Mouse (Mus musculus) midbrain, embryonic 15.5 days (tissue): ENCODE measurements at regions not wholly inside any gene's neighbourhood (a gene's known extent, or its start where the extent isn't known, plus 50 kb on each side); places are given as distances from the start of the nearest gene placed in this dataset.

Experiments used
- ATAC-seq: fragments of 200-750 bp; cut with Nextera tagmentation; replicated peaks from 2 replicates; pipeline ENCODE4 v1.8.0; 2017; ENCODE audit warnings: moderate TSS enrichment
- H3K27ac ChIP-seq: fragments of 300-500 bp; sonication (generic); 2 replicates; pipeline ENCODE4 v1.5.1; 2015; ENCODE audit warnings: mild to moderate bottlenecking, inconsistent platforms
- H3K27me3 ChIP-seq: fragments of 300-500 bp; sonication (generic); replicated peaks from 2 replicates; pipeline ENCODE4 v1.6.1; 2015; ENCODE audit warnings: inconsistent platforms
- H3K36me3 ChIP-seq: fragments of 300-500 bp; sonication (generic); replicated peaks from 2 replicates; pipeline ENCODE4 v1.6.1; 2015; ENCODE audit warnings: inconsistent platforms
- H3K4me1 ChIP-seq: fragments of 300-500 bp; sonication (generic); 2 replicates; pipeline ENCODE4 v1.6.1; 2015; ENCODE audit warnings: inconsistent platforms
- H3K4me2 ChIP-seq: fragments of 300-500 bp; sonication (generic); 2 replicates; pipeline ENCODE4 v1.6.1; 2015; ENCODE audit warnings: inconsistent platforms, mild to moderate bottlenecking, moderate library complexity
- H3K4me3 ChIP-seq: fragments of 300-500 bp; sonication (generic); 2 replicates; pipeline ENCODE4 v1.5.1; 2015; ENCODE audit warnings: mild to moderate bottlenecking, inconsistent platforms
- H3K9ac ChIP-seq: fragments of 300-500 bp; sonication (generic); 2 replicates; pipeline ENCODE4 v1.6.1; 2015; ENCODE audit warnings: mild to moderate bottlenecking, inconsistent platforms
- H3K9me3 ChIP-seq: fragments of 300-500 bp; sonication (generic); 2 replicates; pipeline ENCODE4 v1.6.1; 2016; ENCODE audit warnings: inconsistent platforms
- WGBS: fragments of 180-500 bp; shearing (Covaris S2); methylation state at CpG from one replicate; pipeline ENCODE4 v1.1.7; 2015; ENCODE audit warnings: mixed read lengths; 5-methylcytosine and 5-hydroxymethylcytosine counted together

DNA sequence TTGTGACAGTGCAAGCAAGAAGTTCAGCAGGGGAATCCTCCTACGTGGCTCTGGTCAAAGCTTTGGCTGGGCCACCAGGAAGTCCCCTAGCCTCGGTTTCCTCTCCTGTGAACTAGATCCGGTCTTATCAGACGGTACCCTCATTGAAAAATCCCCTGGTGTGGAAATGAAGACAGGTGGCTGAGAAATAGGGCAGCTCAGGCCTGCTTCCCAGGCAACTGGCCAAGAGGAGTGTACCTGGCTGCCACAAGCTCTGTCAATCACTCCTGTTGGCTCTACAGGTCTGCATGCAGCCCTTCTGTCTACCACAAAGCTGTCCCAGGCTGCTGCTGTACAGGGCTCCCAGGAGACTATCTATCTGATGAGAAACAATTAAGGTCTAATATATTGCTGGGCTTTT lies 146.1 kb upstream of the Cxcr4 start:
- WGBS, result 89% methylated on average over 4 of the region's 4 CpGs
- ATAC-seq, result no peak

GRCm38 (mm10) chr1:128734857-128735256 lies 142.8 kb upstream of the Cxcr4 start:
- 69% methylated on average over 2 of the region's 2 CpGs for WGBS
- Histone ChIP-seq H3K27me3 (no peaks in the 10 kb centered on the region), H3K4me1 (no peaks in the 10 kb centered on the region), H3K36me3 (no peaks in the 10 kb centered on the region), H3K27ac (no peak overlapping the region), H3K9me3 (no peaks in the 10 kb centered on the region), H3K4me2 (no peak overlapping the region), H3K4me3 (no peak overlapping the region), H3K9ac (no peak overlapping the region)
- no peak for ATAC-seq

More for the DNA sequence above, 146.1 kb upstream of the Cxcr4 start:
- Histone ChIP-seq H3K4me2 (no peak overlapping the region), H3K36me3 (no peaks in the 10 kb centered on the region), H3K27me3 (no peaks in the 10 kb centered on the region), H3K9me3 (no peaks in the 10 kb centered on the region), H3K4me3 (no peak overlapping the region), H3K27ac (no peak overlapping the region), H3K4me1 (no peaks in the 10 kb centered on the region), H3K9ac (no peak overlapping the region)

DNA sequence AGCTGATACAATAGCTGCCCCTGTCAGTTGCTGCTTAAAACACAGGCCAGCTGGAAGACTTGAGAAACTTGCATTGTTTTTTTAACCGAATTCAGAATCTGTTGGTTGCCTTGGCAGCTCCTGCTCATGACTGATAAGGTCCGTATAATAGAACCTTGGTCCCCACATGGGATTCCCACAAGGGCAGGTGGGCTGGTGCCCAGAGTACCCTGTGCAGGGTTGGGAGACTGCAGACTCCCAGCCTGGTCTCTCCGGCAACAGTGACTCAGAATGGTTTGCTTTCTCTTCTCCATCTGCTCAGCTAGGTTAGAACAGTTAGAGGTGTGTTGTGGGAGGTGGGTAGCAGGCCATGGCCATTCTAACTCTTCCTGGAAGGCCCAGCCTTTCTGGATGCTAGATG lies 139.4 kb upstream of the Cxcr4 start:
- Histone ChIP-seq H3K4me1 (no peaks in the 10 kb centered on the region), H3K4me2 (no peak overlapping the region), H3K4me3 (no peak overlapping the region), H3K9ac (no peak overlapping the region), H3K9me3 (no peaks in the 10 kb centered on the region), H3K27ac (no peak overlapping the region), H3K27me3 (no peaks in the 10 kb centered on the region), H3K36me3 (no peaks in the 10 kb centered on the region)
- ATAC-seq, result no peak
- 79% methylated on average over 3 of the region's 3 CpGs for WGBS

GRCm38 (mm10) chr1:128724433-128725091 lies 132.5 kb upstream of the Cxcr4 start:
- no peaks in the 10 kb centered on the region for H3K36me3 ChIP-seq
- no peak overlapping the region for H3K27ac ChIP-seq
- no peak for ATAC-seq
- H3K9me3 ChIP-seq, result no peaks in the 10 kb centered on the region
- no peak overlapping the region for H3K4me3 ChIP-seq
- H3K9ac ChIP-seq, result no peak overlapping the region
- WGBS, result 90% methylated on average over 6 of the region's 6 CpGs
- no peaks in the 10 kb centered on the region for H3K27me3 ChIP-seq
- no peaks in the 10 kb centered on the region for H3K4me1 ChIP-seq
- H3K4me2 ChIP-seq, result no peak overlapping the region

- no peak overlapping the region for H3K4me3 ChIP-seq
- no peak overlapping the region for H3K27ac ChIP-seq
- ATAC-seq, result no peak
- H3K9me3 ChIP-seq, result no peaks in the 10 kb centered on the region
- H3K4me1 ChIP-seq, result no peaks in the 10 kb centered on the region
- H3K36me3 ChIP-seq, result no peaks in the 10 kb centered on the region
- H3K9ac ChIP-seq, result no peak overlapping the region
- no peaks in the 10 kb centered on the region for H3K27me3 ChIP-seq
- H3K4me2 ChIP-seq, result no peak overlapping the region
- 43% methylated on average over 3 of the region's 3 CpGs for WGBS
Measured at GRCm38 (mm10) chr1:128723843-128724242, 131.8 kb upstream of the Cxcr4 start.

DNA sequence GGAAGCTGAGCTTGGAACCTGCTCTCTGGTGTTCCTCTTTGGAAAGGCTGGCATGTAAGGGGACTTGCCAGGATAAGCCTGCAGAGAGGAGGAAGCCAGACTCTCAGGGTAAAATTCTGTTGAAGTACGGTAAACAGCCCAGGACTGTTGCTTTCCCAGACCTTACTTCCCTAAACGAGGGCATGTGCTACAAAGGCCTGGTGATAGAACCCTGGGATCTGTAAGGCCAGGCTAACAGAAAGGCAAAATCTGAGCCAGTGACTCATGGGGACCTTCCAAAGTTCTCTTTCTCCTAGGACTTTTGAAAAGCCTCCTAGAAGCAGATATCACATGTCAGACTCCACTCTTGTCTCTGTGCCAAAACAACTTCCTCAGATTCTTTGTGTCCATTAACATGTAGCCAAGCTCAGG lies 130.0 kb upstream of the Cxcr4 start:
- no peaks in the 10 kb centered on the region for H3K9me3 ChIP-seq
- H3K36me3 ChIP-seq, result no peaks in the 10 kb centered on the region
- 76% methylated on average over 2 of the region's 2 CpGs for WGBS
- no peak overlapping the region for H3K9ac ChIP-seq
- no peak overlapping the region for H3K27ac ChIP-seq
- no peak overlapping the region for H3K4me2 ChIP-seq
- H3K27me3 ChIP-seq, result no peaks in the 10 kb centered on the region
- no peak for ATAC-seq
- no peaks in the 10 kb centered on the region for H3K4me1 ChIP-seq
- H3K4me3 ChIP-seq, result no peak overlapping the region

DNA sequence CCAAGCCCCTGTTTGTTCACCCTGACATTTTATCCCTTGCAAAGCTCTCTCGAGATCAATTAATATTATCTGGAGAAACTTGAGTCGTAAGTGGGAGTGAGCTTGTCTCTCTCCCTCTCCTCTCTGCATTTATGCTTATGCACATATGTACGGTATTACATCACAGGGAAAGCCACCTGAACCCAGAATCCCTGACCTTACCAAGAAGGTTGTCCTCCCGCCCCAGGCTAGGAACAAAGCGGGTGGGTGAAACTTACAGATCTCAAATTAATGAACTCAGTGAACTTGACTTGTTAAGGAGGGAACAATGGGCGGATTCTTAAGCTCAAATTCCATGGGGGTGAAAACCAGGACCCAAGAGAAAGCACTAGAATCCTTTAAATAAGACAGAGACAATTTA lies 122.8 kb upstream of the Cxcr4 start:
- WGBS, result 59% methylated on average over 6 of the region's 6 CpGs
- no peak overlapping the region for H3K27ac ChIP-seq

DNA sequence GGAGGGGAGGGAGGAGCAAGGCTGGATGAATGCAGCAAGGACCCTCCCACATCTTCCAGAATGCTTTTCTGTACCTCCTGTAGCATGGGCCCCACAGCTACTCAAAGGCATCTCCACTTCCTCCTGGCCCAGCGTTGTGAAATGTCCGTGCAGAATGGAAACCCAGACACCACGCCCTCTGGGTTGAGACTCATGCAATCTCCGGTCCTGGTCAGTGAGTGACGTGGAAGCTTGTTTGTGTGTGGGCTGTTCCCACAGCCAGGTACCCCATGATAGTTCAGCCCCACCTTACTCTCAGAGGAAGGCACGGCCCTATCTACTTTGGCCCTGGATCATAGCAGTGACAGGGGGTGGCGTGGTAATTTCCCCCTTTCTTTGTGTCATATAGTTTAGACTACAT lies 120.8 kb upstream of the Cxcr4 start:
- H3K4me1 ChIP-seq, result no peaks in the 10 kb centered on the region
- H3K36me3 ChIP-seq, result no peaks in the 10 kb centered on the region
- H3K27ac ChIP-seq, result no peak overlapping the region
- no peak overlapping the region for H3K4me3 ChIP-seq
- H3K9me3 ChIP-seq, result no peaks in the 10 kb centered on the region
- WGBS, result 74% methylated on average over 7 of the region's 7 CpGs
- ATAC-seq, result no peak
- no peaks in the 10 kb centered on the region for H3K27me3 ChIP-seq
- no peak overlapping the region for H3K4me2 ChIP-seq
- no peak overlapping the region for H3K9ac ChIP-seq

More for the DNA sequence above, 122.8 kb upstream of the Cxcr4 start:
- H3K9me3 ChIP-seq, result no peaks in the 10 kb centered on the region
- no peak overlapping the region for H3K4me3 ChIP-seq
- no peak for ATAC-seq
- no peaks in the 10 kb centered on the region for H3K27me3 ChIP-seq
- H3K4me1 ChIP-seq, result no peaks in the 10 kb centered on the region
- no peaks in the 10 kb centered on the region for H3K36me3 ChIP-seq
- H3K9ac ChIP-seq, result no peak overlapping the region
- H3K4me2 ChIP-seq, result no peak overlapping the region

DNA sequence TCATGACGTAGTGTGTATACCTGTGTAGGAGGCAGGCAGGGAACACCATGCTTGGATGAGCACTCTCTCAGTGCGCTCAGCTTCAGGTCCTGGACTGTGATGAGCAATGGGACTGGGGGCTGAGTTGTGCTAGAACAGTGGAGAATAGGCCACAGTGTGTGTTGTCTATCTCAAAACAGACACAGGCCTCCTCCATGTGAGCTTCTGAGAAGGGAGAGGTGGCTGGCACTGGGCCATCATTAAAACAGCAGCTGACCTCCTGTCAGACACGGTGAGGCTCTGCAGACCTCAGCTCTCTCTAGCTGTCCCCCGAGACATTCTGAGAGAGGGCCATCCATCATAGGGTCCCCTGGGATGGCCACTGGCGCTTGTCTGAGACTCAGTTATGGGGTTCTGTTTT lies 119.0 kb upstream of the Cxcr4 start:
- H3K27ac ChIP-seq, result no peak overlapping the region
- no peak overlapping the region for H3K4me3 ChIP-seq
- H3K27me3 ChIP-seq, result no peaks in the 10 kb centered on the region
- no peaks in the 10 kb centered on the region for H3K4me1 ChIP-seq
- no peak for ATAC-seq
- H3K9me3 ChIP-seq, result no peaks in the 10 kb centered on the region
- no peak overlapping the region for H3K9ac ChIP-seq
- no peak overlapping the region for H3K4me2 ChIP-seq
- no peaks in the 10 kb centered on the region for H3K36me3 ChIP-seq
- 72% methylated on average over 5 of the region's 5 CpGs for WGBS

DNA sequence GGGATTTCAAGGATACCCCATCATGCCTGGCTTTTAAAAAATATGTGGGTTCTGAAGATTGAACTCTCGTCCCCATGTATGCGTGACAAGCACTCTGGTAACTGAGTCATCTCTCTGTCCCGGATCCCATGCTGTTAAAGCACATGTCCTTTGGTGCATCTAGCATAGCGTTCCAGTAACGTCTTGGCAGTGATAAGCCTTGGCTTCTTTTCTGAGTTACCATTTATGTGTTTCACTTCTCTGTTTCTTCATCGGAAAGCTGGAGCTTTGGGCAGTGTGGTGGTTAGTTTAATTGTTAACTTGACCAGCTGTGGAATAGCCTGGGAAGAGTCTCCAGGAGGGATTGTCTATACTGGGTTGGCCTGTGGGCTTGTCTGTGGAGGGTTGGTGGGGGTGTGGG lies 115.7 kb upstream of the Cxcr4 start:
- WGBS, result 98% methylated on average over 6 of the region's 6 CpGs
- no peaks in the 10 kb centered on the region for H3K36me3 ChIP-seq
- H3K27me3 ChIP-seq, result no peaks in the 10 kb centered on the region
- H3K9ac ChIP-seq, result no peak overlapping the region
- H3K4me3 ChIP-seq, result no peak overlapping the region
- no peak for ATAC-seq
- no peaks in the 10 kb centered on the region for H3K9me3 ChIP-seq
- no peak overlapping the region for H3K4me2 ChIP-seq
- H3K27ac ChIP-seq, result no peak overlapping the region
- H3K4me1 ChIP-seq, result no peaks in the 10 kb centered on the region

DNA sequence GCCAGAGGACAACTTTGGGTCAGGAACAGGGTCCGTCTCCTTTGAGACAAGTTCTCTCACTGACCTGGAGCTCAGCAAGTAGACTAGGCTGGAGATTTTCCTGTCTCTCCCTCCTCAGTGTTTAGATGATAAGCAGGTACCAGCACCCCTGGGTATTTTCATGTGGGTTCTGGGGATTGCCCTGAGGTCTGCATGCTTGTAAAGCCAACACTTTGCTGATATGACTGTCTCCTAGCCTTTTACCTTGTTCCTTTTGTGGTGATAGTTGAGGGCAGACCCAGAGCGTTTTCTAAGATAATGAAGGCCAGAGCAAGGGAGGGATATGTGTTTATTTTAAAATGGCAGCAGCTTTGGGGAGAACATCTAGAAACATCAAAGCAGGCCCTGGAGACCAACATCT lies 114.1 kb upstream of the Cxcr4 start:
- Histone ChIP-seq H3K4me3 (no peak overlapping the region), H3K9ac (no peak overlapping the region), H3K27me3 (no peaks in the 10 kb centered on the region), H3K36me3 (no peaks in the 10 kb centered on the region), H3K4me2 (no peak overlapping the region), H3K27ac (no peak overlapping the region), H3K9me3 (no peaks in the 10 kb centered on the region), H3K4me1 (no peaks in the 10 kb centered on the region)
- 90% methylated on average over 2 of the region's 2 CpGs for whole genome bisulfite sequencing
- no peak for ATAC-seq

DNA sequence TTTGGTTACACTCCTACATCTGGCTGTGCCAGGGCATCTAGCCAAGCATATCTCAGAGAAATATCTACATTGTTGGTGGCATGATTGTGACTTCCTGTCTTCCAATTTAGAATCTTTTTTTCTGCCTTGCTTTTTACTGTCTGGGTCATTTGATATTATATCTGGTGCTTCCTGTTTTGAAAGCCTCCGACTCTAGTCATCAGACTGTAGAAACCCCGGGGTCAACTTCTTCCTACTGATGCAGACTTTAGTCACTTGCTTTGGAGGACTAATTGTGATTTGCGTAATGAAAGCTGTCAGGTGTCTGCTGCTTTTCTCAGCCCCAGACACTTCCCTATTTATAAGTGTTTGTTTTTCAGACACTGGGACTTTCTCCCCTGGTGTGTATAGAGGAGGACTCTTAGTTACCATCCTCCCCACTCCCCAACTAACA lies 113.0 kb upstream of the Cxcr4 start:
- H3K9ac ChIP-seq, result no peak overlapping the region
- no peaks in the 10 kb centered on the region for H3K27me3 ChIP-seq
- no peak overlapping the region for H3K4me3 ChIP-seq
- no peak overlapping the region for H3K27ac ChIP-seq
- ATAC-seq, result no peak
- no peak overlapping the region for H3K4me2 ChIP-seq
- H3K4me1 ChIP-seq, result no peaks in the 10 kb centered on the region
- no peaks in the 10 kb centered on the region for H3K9me3 ChIP-seq
- WGBS, result 79% methylated on average over 3 of the region's 3 CpGs
- no peaks in the 10 kb centered on the region for H3K36me3 ChIP-seq

DNA sequence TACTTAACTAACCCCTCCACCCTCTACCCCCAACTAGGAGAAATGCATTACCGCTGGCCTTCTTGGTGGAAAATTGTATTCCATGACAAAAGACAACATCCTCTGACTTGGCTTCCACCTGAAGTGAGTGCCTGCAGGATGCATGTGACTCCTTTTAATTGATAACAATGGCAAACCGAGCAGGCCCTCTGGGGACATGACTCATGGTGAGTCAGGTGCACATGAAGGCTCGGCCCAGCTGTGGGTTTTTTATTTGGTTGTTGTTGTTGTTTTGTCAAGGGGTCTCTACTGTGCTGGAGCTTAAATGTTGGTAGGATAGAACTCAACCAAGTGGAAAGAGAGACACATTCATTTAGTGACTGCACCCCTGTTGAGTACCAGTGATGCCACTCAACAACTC lies 109.2 kb upstream of the Cxcr4 start:
- 59% methylated on average over 3 of the region's 3 CpGs for WGBS
- no peak overlapping the region for H3K4me3 ChIP-seq
- H3K27ac ChIP-seq, result no peak overlapping the region
- H3K27me3 ChIP-seq, result no peaks in the 10 kb centered on the region
- H3K4me1 ChIP-seq, result no peaks in the 10 kb centered on the region
- H3K4me2 ChIP-seq, result no peak overlapping the region
- H3K9me3 ChIP-seq, result no peaks in the 10 kb centered on the region
- no peak overlapping the region for H3K9ac ChIP-seq
- no peaks in the 10 kb centered on the region for H3K36me3 ChIP-seq
- ATAC-seq, result no peak
